Mouse (Mus musculus): ENCODE measurements at regions not wholly inside any gene's neighbourhood (a gene's known extent, or its start where the extent isn't known, plus 50 kb on each side); places are given as distances from the start of the nearest gene placed in this dataset.

DNA sequence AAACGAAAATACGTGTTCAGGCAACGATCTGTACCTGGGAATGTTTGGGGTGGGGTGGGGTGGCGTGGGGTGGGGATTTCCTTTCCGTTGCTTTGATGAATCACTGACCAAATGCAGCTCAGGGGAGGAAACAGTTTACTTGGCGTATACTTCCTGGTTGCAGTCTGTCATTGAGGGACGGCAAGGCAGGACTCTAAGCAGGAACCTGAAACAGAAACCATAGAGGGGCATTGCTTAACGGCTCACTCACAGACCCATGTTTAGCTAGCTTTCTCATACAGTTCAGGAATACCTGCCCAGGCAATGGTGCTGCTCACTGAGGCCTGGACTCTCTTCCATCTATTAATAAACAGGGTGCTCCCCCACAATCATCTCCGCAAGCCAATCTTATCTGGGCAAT, 55.1 kb upstream of the Smox start:
- no peak for DNase-seq (ENCODE audit: low spot score in 2 of 2)

DNA sequence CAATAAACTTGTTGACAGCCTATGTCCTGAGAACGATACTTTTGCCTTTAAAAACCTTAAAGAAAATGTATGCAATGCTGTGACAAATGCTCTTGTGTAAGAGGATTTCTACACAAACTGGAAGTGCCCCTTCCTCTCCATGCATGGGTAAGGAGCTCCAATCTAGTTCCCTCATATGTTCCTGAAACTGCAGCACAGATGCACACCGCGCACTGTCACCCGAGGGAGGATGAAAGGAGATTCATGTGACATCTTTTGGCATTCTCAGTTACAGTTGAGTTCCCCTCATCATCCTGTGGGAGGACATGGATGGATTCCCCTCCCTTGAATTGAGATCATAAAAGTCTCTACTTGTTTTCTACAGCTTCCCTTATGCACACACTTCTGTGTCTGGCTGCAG, 60.8 kb upstream of the Smox start:
- DNase-seq (ENCODE audit: low spot score in 2 of 2) = no peak

DNA sequence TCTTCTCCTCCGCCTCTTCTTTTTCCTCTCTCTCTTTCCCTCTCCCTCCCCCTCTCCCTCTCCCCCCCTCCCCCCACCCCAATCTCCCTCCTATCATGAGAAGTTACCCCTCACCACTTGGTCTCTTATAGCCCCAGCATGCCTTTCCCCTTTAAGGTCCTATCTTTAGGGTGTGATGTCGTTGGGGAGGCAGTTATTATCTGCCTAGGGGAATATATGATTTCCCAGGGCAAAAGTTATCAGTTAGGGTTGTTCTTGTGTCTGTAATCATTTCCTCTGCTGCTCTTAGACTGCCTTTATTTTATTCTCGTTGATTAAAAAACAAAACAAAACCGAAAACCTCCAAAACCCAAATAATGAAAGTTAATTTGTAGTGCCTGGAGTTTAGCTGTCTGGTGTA, 63.2 kb upstream of the Smox start:
- DNase-seq (ENCODE audit: low spot score in 2 of 2) = no peak

DNA sequence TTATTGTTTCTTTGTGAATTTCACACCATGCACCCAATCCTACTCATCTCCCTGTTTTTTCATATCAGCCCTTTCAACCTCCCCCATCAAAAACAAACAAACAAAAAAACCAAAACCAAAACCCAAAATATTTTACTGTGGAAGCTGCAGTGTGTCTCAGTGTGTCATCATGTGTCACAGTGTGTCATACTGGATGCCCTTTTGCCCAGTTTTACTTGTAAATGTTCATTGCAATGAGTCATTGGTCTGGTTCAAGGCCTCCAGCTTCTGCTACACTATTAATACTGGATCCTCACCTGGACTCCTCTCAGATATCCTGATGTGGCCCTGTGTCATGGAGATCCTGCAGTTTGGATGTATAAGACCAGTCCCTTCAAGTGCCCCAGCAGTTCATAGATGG, 64.4 kb upstream of the Smox start:
- no peak for DNase-seq (ENCODE audit: low spot score in 2 of 2)

DNA sequence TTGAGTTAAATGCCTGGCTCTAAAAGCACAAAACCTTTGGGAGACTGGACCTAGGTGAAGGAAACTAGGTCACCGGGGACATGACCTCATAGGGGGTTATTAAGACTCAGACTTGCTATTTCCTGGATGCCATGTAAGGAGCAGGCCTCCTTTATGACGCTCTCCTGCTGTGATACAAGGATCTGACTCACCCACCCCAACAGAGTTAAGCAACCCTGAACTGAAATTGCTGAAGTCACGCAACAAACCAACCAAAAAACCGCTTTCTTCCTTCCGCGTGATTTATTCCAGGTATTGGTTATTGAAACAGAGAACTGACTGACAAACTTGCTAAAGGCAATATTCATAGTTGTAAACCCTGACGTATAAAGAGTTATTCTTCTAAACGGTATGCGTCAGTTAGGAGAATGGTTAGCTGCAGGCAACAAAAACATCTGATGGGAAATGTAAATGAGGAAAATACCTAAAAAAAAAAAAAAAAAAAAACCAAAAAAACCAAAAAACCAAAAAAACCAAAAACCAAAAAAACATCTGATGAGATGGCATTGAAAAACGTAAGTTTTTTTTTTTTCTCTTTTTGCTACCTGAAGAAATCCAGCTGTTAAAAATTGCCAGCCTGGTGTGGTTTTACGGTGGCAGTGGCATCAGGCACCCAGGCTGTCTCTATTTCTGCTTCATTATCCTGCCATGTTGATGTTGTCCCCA, 67.5 kb upstream of the Smox start:
- DNase-seq (ENCODE audit: low spot score in 2 of 2) = no peak

DNA sequence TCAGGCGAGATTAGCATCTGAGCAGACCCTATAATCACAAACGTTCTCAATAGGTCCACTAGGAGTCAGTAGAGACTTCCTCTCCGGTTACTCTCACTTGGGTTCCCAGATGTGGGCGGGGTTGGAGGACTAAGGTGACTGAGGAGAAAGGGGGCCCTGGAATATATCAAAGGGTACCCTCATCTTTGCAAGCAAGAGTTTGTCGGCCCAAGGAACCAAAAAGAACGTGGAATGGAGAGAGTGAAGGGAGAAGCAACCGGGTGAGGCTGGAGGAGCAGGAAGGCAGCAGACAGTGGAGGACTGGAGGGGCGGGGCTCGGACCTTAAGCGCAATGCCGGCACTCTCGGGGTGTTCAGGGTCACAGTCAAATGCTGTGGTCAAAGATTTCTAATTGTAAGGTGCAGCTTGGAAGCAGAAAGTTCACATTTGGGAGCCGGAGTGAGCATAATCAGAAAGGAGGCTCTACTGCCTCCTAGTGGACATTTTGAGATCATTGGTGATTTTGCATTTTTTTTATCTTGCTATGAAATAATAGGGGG, 68.3 kb upstream of the Smox start:
- DNase-seq (ENCODE audit: low spot score in 2 of 2) = peak in 1 of 2 experiments; percentile 53

DNA sequence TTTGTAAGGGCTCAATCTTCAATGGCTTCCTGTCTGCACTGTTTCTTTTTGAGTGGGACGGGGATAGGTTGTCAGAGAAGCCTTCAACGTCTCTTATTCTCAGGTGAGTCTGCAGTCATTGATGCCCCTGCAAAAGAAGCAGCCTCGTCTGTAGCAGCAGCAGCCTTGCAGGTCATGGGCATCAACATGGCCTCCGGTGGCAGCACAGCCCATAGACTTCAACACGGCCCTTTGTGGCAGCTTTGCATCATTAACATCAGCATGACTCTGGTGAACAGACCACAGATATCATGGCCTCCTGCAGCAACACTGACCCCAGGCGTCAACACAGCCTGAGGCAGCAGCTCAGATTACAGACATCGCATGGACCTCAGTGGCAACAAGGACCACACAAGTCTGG, 65.4 kb upstream of the Rnf24 start:
- no peak for DNase-seq (ENCODE audit: low spot score in 2 of 2)

DNA sequence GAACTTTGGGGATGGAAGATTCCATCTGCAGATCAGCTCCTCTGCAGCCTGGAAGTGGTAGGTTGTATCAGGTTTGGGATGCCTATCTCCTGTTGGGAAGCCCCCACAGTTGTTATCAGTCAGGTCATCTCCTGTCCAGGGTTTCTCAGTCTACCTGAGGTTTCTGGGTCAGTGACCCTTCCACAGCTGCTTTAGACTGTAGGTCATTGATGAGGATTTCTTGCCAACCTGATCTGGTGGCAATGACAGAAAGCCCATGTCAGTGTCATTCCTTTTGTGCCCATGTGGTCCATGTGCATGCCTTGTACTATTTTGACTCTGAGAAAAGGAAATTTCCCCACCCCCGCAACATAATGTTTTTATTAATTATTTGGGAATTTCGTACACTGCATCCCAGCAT, 64.8 kb upstream of the Rnf24 start:
- DNase-seq (ENCODE audit: low spot score in 2 of 2) = no peak

DNA sequence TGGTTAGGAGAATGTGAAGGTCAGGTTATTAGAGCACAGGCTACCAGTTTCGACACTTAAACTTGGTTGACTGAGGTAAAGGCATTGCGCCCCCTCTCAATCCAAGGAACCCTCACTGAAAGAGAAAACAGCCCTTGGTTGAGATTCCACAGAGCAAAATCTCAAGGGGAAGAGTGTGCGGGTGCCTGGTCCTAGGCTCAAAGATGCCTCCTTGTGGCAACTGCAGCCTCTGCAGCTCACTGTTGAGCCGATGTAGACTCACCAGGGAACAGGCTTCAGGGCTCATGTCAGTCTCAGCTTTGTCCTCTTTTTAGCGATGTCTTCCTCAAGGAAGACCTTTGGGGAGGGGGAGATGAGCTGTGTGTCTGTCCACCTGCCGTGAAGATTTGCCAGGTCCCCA, 63.8 kb upstream of the Rnf24 start:
- peak in 1 of 2 experiments; percentile 59 for DNase-seq (ENCODE audit: low spot score in 2 of 2)

DNA sequence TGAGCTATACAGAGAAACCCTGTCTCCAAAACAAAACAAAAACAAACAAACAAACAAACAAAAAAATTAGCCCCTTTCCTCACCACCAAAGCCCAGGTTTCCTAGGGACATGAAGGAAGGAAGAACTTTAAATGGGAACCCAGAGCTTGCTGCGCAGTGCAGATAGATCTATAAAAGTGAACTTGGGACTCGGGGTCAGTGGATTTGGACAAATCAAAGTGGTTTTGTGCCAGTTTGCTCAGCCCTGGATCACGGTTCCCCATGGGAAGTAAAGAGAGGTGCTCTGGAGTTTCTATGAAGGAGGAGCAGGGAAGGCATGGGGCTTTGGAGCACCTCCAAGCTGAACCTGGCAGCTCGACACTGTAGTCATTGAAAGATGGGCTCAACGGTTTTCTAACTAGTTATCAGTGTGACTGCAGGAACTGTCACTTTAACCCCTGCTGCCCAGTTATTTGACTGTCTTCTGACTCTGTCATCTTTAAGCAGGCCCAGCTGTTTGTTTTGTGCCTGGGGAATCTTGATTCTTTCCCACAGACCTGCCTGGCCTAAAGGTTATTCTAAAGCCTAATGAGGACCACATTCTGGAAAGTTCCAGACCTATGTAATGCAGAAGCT, 58.3 kb upstream of the Rnf24 start:
- DNase-seq (ENCODE audit: low spot score in 2 of 2) = no peak

DNA sequence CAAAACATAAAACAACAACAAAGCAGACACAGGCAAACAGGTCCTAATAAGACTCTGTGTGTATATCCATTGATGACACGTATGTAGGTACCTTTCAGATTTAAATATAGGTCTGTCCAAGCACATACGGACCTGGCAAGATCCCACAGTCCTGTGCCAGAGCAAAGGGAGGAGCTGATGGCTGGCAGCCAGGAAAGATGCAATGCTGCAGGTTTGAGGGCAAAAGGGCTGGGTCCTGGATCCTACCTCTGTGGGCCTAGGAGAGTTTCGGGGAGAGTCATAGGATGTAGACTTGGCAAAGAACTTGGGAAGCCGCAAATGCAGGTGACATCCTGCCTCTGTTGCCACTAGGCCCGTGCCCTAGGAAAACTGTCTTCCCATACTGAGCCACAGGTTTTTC, 54.6 kb upstream of the Rnf24 start:
- DNase-seq (ENCODE audit: low spot score in 2 of 2) = no peak

DNA sequence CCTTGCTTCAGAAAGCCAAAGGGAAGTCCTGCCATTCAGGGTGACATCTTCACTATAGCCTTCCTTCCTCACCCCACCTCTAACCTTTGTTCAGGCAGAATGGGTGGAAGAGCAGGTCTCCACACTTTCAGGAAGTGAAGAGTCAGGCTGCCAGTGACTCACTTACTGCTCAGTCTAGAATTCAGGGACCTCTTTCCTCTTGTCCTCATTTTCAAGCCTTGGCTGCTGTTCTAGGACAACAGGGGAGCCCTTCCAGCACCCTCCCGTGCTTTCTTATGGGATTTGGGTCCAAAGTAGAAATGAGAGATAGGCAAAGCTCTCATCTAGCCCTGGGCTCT, 51.5 kb upstream of the Rnf24 start:
- DNase-seq (ENCODE audit: low spot score in 2 of 2) = no peak

DNA sequence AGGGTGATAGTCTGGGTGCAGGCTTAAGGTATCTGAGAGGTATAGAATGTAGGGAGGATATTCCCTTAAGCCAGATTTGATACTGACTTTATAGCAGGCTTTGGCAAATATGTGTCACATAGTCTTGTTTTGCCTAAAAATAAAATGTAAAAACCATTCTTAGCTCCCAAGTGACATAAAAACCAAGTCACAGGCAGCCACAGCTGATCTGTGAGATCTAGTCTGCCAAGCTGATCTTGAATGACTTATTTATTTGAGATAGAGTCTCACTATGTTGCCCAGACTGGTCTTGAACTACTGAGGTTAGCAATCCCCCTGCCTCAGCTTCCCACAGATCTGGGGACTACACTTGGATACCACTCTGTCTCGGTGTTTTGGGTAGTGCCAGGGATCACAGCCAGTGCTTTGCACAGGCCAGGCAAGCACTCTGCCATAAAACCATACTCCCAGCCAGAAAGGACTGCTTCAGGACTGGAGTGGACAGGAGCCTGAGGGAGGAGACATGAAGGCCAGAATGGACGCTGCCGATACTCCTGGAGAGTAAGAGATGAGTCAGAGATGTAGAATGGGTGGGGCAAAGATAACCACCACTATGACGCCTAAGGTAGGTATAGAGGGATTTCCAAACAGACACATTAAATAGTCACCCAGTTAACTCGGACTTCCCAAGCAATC, 51.0 kb upstream of the Rnf24 start:
- DNase-seq (ENCODE audit: low spot score in 2 of 2) = no peak

Data from frontal cortex, postnatal 10 days (tissue).